Comparison of ENCODE assay signal across 16 mouse cellular contexts in the genomic region with DNA sequence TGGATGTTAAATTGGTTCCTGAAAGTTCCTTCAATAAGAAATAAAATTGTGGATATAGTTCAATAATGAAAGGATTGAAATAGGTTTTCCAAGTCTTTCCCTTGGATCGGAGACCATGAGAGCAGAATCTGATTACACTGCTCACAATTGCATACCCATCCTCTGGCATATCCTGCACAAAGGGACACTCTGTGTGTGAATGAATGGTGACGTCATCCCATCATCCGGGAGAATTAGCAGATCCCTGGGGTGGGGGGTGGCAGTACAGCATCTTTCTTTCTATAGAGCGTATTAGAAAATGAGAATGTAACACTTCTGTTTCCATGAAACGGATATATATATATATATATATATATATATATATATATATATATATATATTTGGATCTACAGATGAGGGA.
"Had no signal": no experiment of that assay in that cellular context is flagged by ENCODE, and none has a peak within 500 bp of the region (broad histone marks: within the 10 kb centered on the region; RNA-seq: fewer than 3 reads in every experiment).

No protein-coding gene starts in this region.

- H3K4me1 ChIP-seq: kidney, embryonic 15.5 days; limb, embryonic 15.5 days; liver, embryonic 12.5 days; neural tube, embryonic 15.5 days; stomach, embryonic 15.5 days had no signal

- H3K36me3 ChIP-seq: kidney, embryonic 15.5 days; limb, embryonic 15.5 days; liver, embryonic 12.5 days; neural tube, embryonic 15.5 days; stomach, embryonic 15.5 days had no signal

- H3K4me3 ChIP-seq: kidney, embryonic 15.5 days; limb, embryonic 15.5 days; liver, embryonic 12.5 days; neural tube, embryonic 15.5 days; stomach, embryonic 15.5 days had no signal

- DNase-seq: kidney, adult 2 months; kidney, postnatal 14 days; layer of hippocampus, postnatal 36 days; lung, embryonic 14.5 days; lung, postnatal 10 days; lung, postnatal 4 days; midbrain, embryonic 14.5 days; right cerebral cortex, postnatal 14 days; thymus, adult 2 months; thymus, postnatal 25 days had no signal

- H3K9me3 ChIP-seq: kidney, embryonic 15.5 days; limb, embryonic 15.5 days; liver, embryonic 12.5 days; neural tube, embryonic 15.5 days; stomach, embryonic 15.5 days had no signal

- H3K4me2 ChIP-seq: kidney, embryonic 15.5 days; limb, embryonic 15.5 days; liver, embryonic 12.5 days; lung, embryonic 14.5 days; neural tube, embryonic 15.5 days; stomach, embryonic 15.5 days had no signal

- H3K27ac ChIP-seq: kidney, embryonic 15.5 days; limb, embryonic 15.5 days; liver, embryonic 12.5 days; neural tube, embryonic 15.5 days; stomach, embryonic 15.5 days had no signal

- ATAC-seq: intestine, embryonic 16.5 days; liver, embryonic 12.5 days had no signal

- H3K27me3 ChIP-seq: kidney, embryonic 15.5 days; limb, embryonic 15.5 days; liver, embryonic 12.5 days; neural tube, embryonic 15.5 days; stomach, embryonic 15.5 days had no signal

- H3K9ac ChIP-seq: kidney, embryonic 15.5 days; limb, embryonic 15.5 days; liver, embryonic 12.5 days; lung, embryonic 14.5 days; neural tube, embryonic 15.5 days; stomach, embryonic 15.5 days had no signal
